Mouse (Mus musculus): Measurements from ENCODE around the gene Ggnbp2.

Ggnbp2 gene

DNA sequence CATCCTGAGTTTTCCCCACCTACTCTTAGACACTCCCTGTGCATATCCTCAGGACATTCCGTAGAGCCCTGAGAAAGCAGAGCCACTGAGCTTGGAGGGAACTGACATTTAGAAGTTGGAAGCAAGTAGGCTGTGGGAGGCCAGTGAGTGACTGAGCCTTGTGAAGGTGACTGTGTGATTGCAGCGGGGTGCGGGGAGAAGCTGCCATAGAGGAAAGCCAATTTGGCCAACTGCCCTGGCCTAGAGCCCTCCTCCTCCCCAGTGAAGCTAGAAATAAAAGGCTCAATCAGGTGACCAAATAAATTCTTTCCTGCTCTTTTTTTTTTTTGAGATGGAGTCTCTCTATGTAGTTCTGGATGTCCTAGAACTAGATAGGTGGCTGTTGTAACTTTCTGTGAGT, 44.4 kb downstream of the Ggnbp2 start:
- peak in 1 of 2 experiments; percentile 46 for DNase-seq (ENCODE audit: low spot score in 2 of 2)

DNA sequence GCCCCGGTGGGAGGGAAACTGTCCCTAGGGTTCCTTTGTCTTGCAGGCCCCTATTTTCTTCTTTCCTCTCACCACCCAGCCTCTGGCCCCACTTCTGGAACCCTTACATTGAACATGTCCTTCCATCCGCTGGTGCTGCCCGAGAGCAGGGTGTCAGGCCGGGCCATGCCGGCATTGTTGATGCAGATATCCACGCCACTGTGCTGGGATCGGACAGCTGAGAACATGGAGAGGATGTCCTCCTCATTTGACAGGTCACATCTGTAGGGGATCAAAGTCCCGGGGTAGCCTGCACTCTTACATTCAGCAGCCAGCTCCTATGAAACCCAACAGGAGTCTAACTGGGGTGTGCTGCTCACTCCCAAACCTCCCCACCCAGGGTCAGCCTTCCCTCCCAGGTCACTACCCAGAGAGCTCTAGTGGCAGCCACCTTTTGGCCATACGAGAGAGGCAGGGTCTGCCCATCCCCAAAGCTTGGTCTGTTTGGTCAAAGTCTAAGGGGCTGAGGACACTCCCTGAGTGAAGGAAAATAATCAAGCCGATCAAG, 45.3 kb downstream of the Ggnbp2 start:
- DNase-seq (ENCODE audit: low spot score in 2 of 2), result no peak

DNA sequence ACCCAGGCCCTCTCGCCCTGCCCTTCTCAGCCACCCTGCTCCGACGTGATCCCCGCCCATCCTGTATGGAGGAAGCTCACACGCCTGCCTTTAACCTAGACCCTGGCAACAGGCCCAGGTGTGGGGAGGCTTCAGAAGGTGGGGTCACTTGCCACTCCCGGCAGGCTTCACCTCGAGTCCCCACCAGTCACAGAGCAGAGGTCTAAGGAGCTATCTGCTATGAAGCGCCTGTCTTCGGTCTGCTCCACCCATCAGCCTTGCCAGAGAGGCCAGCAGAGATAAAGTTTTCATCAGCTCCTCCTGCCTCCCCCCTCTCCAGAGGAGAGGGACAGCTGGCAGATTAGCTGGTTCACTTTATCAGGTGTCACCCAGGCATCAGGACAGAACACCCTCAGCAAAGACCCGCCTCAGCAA, 47.1 kb downstream of the Ggnbp2 start:
- peak; percentile 92 to 94 for DNase-seq (ENCODE audit: low spot score in 2 of 2)

DNA sequence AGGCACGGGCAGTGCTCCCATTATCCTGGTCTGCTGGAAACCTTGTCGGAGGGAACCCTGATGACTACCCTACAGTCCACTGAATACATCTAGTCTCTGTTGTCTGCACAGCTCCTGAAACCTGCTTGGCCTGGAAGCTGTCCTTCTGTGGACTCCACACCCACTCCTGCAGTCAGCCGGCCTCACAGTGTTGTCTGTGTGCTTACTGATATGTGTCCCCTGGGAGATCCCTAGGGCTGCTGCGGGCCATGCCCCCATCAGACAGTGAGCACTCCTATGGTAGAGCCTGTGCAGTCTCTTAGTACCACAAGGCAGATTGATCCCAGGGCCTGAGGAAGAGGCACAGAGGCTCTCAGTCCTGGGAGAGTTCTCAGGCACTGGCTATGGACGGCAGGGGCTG, 48.1 kb downstream of the Ggnbp2 start:
- peak; percentile 68 to 78 for DNase-seq (ENCODE audit: low spot score in 2 of 2)

DNA sequence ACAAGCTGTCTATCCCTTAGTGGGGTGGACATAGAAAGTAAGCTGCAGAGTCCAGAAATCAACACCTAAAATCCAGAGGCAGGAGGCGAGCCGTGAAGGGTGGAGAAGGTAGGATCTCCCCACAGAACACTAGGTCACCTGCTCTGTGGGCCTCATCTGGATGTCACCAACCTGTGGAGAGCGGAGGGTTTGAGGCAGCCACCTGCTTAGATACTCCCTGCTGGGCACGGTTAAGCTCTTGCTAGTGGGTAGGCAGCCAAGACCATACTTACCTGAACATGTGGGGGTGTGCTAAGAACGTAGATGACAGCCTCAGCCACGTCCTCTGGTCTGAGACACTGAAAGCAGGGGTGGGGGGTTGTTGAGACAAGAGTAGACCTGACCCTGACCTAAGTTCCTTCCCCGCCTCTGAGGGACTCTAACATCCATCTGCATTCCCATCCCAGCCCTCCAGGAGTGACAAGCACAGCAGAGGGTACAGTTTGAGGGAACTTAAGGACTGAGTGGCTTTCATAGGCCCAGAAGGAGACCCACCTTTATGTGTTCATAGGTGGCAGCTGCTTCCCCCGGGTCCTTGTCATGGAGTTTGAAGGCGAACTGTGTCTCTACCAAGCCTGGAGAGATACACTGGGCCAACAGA, 49.4 kb downstream of the Ggnbp2 start:
- no peak for DNase-seq (ENCODE audit: low spot score in 2 of 2)

DNA sequence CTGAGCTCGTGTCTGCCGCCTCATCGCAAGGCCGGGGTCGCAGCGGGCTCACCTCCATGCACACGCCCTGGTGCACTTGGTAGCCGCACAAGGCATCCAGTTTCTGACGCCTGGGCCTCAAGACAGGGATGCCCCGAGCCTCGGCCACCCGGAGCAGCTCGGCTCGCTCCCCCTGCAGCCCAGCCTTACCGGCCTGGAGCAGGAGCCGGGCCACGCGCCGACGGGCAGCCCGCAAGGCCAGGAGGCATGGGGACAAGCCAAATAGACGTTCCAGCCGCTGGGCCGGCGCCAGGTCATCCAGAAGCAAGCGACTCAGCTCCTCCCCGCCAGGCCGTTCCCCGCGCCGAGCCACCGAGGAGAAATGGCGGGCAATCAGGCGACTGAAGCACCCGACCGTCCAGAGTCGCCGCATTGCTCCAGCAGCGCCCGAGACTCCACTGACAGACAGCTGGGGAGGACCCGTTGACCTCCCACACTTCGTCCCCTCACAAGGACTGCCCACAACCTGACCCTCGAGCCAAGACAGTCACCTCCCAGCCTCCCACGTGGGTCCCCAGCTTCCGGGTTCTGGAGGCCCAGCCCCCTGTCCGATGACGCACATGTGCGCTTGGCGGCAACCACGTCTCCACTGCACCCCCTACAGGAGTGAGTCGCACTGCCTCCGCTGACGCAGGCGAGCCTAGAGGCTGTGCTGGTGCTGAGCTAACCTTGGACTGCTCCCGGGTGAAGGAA, 51.5 kb downstream of the Ggnbp2 start, which contains the start of gene Mrm1:
Mrm1 (minus strand) TSS at position 555 of the 732 bp plus-strand sequence.
- peak; percentile 97 to 99 for DNase-seq (ENCODE audit: low spot score in 2 of 2)

DNA sequence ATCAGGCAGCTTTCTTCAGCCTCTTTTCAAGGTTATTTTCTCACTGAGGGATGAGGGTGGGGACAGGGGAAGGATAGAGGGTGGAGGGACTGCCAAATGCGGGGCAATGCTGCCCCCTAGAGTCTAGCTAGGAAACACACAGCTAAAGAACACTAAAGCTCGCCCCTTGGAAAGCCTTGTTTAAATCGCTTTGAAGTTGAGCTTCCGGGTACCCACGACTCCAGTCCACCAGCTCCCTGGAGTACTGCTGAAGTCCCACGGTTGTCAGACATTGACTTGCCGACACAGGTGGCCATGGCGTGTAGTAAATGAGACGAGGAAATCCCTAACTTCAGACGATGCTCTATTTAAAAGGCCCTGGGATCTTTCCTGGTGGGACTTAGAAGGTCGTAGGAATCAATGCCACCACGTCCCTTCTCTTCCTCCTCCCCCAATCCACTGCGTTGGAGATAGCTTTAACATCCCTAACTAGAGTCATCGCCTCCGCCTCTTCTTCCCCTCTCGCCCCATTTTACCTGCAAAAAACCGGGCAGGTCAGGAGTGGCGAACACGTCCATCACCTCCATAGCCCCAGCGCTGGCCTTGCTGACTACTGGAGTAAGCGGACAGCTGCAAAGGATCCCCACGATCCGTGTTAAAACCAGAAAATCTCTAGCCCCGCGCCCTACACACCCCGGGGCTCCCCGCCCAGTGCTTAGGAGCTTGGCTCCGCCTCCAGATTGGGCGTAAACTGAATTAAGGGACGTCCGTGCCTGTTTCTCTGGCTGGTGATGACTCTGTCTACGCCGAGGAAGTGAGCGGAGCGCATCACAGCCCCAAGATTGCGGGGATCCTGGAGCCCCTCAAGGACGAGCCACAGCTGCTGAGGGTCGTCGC, 52.3 kb downstream of the Ggnbp2 start:
- peak; percentile 89 to 90 for DNase-seq (ENCODE audit: low spot score in 2 of 2)

DNA sequence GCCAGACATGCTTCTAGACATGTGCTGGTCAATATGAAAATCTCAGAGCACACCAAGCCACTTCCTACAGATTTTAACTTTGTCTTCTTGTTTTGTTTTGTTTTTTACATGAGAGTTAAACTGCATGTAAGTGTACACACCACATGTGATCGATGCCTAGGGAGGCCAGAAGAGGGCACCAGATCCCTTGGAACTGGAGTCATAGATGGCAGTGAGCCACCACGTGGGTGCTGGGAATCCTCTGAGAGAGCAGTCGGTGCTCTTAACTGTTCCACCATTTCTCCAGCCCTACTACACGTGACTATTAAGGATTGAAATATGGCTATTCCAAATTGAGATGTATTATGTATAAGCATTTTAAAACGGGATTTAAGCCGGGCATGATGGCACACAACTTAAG, 53.3 kb downstream of the Ggnbp2 start:
- no peak for DNase-seq (ENCODE audit: low spot score in 2 of 2)

DNA sequence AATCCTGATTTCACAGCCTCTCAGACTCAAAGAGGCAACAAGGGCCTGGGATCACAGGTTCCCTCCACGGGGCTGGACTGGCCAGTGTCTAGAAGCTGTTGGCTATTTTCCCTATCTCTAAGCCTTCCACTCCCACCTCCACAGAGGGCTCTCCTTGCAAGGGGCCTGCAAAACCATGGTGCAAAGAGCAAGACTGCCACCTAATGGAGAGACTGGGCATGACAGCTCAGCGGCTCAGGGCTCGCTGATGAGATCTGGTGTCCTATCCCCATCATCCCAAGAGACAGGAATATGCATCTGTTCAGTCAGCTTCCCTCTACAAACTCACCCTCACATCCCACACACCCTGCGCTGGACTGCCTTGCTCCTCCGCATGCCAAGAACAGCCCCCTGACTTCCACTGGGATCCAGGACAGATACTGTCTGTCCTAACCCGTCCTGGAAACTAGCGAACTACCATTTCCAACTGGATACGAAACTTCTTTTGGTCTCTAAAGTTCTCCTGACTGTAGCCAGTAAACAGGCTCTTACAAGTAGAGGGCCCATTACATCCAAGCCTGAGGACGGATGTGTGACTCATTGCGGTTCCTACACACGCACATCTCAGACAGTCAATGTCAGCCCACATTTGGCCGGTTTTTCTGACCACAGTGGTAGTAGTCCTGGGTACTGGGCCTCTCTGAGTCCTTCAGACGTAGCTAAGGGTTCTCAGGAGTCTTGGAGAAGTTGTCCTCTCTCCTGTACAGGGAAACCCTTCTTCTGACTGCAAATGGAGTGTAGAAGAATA, 56.7 kb downstream of the Ggnbp2 start:
- DNase-seq (ENCODE audit: low spot score in 2 of 2), result peak; percentile 74 to 89

DNA sequence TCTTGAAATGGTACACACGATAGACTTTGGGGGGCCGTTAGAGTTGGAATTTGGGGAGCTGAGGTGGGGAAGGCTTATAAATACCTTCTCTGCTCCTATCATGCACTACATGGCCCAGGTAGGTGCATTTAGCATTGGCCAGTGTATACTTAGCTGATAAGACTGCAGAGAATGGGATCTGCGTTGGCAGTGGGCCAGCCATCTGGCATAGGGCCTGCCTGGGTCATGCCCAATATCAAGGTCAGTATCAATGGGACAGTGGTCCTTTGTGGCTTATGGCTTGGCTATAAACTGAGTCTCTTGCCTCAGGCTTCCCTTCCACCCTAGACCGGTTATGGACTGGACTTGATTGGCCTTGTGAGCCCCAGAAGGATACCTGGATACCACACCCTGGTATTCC, 66.2 kb downstream of the Ggnbp2 start:
- DNase-seq (ENCODE audit: low spot score in 2 of 2), result no peak

DNA sequence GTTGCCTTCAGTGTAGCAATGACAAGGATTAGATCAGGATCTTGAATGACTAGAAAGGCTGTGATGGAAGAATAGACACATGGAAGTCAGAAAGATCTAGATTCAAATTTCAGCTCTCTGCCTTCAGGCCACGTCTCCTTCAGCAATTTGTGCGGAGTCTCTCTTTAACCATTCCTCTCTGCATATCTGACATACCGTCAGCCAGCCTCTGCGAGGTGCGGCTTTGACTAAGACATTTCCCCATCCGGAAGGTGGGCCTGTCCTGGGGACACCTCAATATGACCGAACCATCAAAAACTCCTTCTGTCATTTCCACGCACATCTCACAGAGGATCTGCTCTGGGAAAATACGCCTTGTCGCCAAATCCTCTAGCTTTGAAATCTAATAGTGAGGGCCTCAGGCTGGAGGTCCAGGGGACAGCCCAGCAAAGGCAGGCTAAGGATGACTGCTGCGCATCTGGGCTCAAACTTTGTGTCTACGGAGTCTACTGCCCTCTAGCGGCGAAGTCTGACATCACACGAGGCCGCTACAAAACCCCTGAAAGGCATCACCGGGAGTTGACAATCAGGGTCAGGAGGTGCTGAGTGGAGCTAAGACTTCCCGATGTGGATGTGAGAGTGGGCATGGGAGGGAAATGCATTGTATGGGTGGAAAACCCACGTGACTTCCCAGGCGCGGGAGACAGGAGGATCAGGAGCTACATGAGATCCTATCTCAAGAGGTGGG, 72.8 kb downstream of the Ggnbp2 start:
- peak; percentile 72 to 91 for DNase-seq (ENCODE audit: low spot score in 2 of 2)

DNA sequence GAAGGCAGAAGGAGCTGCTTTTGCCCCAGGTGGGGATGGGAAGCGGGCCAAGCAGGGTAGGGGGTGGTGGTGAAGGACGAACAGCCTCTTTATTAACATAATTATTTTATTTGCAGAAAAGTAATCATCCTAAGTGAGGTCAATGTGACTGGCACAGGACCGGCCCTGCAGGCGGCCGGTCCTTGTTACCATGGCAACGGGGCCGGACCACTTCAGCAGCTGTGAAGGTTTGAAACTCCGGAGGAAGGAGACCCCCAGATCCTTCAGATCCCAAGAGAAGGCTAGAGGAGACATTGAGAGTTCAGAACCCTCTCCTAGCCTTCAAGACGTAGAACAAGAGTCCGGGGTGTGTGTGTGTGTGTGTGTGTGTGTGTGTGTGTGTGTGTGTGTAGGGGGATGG, 73.6 kb downstream of the Ggnbp2 start:
- no peak for DNase-seq (ENCODE audit: low spot score in 2 of 2)

DNA sequence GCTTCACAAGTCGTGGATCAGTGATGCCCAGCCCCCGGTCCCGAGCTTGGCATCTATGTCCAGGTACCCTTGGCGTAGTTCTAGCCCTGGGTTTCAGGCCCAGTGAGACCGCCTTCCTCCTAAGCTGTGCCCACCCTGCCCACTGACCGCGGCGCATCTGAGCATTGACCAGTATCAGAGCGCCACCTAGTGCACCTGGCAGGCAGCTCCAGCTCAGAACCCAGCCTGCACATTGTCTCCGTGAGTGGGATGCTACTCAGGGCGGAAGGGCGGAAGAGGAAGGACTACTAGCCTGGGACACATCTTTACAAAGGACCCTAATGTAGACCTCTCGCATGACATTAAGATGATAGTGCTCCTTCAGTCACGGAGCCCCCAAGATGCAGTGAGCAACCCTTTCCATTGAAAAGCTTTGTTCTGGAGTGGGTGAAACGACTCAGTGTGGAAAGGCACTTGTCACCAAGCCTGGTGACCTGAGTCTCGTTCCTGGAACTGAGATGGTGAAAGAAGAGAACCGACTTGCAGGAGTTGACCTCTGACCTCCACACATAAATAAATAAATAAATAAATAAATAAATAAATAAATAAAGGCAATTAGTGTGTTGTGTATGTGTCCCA, 76.0 kb downstream of the Ggnbp2 start:
- peak; percentile 44 to 81 for DNase-seq (ENCODE audit: low spot score in 2 of 2)

DNA sequence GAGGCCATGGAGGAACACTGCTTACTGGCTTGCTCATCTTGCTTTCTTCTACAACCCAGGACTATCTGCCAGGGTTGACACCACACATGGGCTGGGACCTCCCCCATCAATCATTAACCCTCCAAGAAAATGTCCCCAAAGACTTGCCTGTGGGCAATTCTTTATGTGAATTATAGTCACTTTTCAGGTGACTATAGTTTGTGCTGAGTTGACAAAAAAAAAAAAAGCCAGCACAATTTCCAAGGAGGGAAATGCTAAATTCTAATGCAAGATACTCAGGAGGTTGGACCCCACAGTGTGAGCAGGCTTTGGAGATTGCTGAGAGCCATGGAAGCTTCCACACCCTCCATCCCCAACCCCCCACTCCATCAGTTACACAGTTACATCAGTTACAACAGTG, 77.1 kb downstream of the Ggnbp2 start:
- no peak for DNase-seq (ENCODE audit: low spot score in 2 of 2)

DNA sequence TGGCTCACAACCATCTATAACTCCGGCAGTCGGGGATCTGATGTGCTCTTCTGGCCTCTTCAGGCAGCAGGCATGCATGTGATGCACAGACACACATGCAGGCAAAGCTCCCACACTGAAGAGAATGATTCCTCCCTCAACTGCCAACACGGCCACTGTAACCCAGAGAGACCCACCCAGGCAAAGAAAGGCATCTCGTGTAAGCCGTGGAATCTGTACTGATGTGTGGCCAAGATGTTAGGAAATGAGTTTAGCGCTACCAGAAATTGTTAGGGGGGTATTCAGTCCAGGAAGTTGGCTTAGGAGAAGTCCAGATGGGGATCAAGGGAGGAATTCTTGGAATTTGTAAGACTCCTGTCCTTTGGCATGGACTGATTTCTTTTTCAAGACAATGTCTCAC, 80.2 kb downstream of the Ggnbp2 start:
- DNase-seq (ENCODE audit: low spot score in 2 of 2), result no peak
